Mouse (Mus musculus): ENCODE results near the gene Tuba1a.
A peak's percentile ranks its signal among the peaks of the same experiment; 100 is the strongest.

Tuba1a gene

GRCm38 (mm10) chr15:98953401-98954356 is at the start of gene Tuba1a, which contains the start of gene Gm49450:
TSS of gene Tuba1a (minus strand) at chr15:98953703.
TSS of gene Gm49450 (minus strand) at chr15:98953551.
- DNase-seq: peak; percentile 92

- DNase-seq: peak; percentile 32
These were observed 48.0 kb upstream of the Tuba1a start for GRCm38 (mm10) chr15:99001451-99001931.

GRCm38 (mm10) chr15:99000535-99001283 is 47.2 kb upstream of the Tuba1a start:
- peak; percentile 65 for DNase-seq

GRCm38 (mm10) chr15:98998775-98999157 is 45.3 kb upstream of the Tuba1a start:
- DNase-seq: no peak

GRCm38 (mm10) chr15:98997938-98998774 is 44.7 kb upstream of the Tuba1a start:
- no peak for DNase-seq

GRCm38 (mm10) chr15:98996840-98997239 is 43.3 kb upstream of the Tuba1a start:
- DNase-seq: no peak

- DNase-seq: no peak
These were observed 41.5 kb upstream of the Tuba1a start for GRCm38 (mm10) chr15:98994957-98995520.

- peak; percentile 94 for DNase-seq
These were observed 40.4 kb upstream of the Tuba1a start for GRCm38 (mm10) chr15:98993865-98994264.

GRCm38 (mm10) chr15:98993093-98993793 is 39.7 kb upstream of the Tuba1a start:
- peak; percentile 97 for DNase-seq

- peak; percentile 50 for DNase-seq
These were observed 38.8 kb upstream of the Tuba1a start for GRCm38 (mm10) chr15:98992086-98992912.

GRCm38 (mm10) chr15:98991540-98992050 is 38.1 kb upstream of the Tuba1a start:
- DNase-seq: no peak

GRCm38 (mm10) chr15:98990669-98991539 is 37.4 kb upstream of the Tuba1a start:
- DNase-seq: no peak

GRCm38 (mm10) chr15:98989701-98990430 is 36.4 kb upstream of the Tuba1a start:
- DNase-seq: no peak

- DNase-seq: no peak
These were observed 35.3 kb upstream of the Tuba1a start for GRCm38 (mm10) chr15:98988787-98989186.

- DNase-seq: no peak
These were observed 34.2 kb upstream of the Tuba1a start for GRCm38 (mm10) chr15:98987661-98988181.

- no peak for DNase-seq
These were observed 33.7 kb upstream of the Tuba1a start for GRCm38 (mm10) chr15:98987077-98987630.

GRCm38 (mm10) chr15:98985982-98986715 is 32.6 kb upstream of the Tuba1a start:
- no peak for DNase-seq

Data from thymus, postnatal 4 days (tissue).